Mouse (Mus musculus) heart, adult 8-10 months (tissue): ENCODE data around the gene Wasf1. TPM values are rescaled to one million over a fixed set of nuclear protein-coding genes. Genes with fewer than 3 reads are reported as not detected.

Experiments
- DNase-seq: peaks from one replicate; pipeline ENCODE4 v3.0.0; 2022; ENCODE audit warnings: low spot score
- total RNA-seq, 4 experiments: library from RNA; stranded (reverse); gene quantifications; 2 replicates each; pipeline ENCODE4 v1.2.4; 2022

Gene Wasf1
- total RNA-seq, result under 1 TPM; 0.14 to 0.79 (median 0.43) TPM

DNA sequence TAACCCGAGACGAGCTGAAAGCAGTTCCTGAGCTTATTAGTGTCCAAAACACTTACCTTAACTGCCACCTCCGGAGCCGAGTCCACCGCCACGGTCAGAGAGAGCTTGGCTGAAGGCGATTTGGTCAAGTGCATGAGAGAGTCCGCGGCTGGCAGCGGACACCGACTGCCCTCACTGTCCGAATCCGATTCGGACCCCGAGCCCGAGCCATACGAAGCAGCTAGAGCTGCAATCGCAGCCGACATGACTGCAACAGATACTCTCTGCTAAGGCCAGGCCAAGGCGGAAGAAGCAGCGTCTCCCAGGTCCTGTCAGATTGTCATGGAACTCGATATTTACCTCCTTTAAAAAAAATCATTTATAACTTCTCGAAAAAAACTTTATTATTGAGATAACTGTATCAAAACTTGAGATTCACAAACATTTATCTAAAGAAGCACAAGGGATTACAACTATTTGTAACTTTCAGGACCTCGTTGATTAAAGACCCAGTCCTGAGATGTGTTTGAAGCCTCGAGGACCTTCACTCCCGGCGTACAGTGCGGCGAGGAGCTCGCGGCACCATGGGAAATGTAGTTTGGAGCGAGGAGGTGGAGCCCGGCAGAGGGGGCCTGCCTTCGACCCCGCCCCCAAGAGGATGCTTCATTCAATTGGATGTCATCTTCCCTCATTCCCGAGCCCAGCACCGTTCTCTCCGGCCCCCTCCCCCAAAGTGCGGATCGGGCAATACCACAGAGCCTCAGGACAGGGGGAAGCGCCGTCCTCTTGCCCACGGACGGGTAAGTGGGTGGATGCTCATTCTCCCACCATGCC lies at the start of gene Wasf1, which contains the start of gene Cdc40:
Gene Wasf1 (plus strand): TSS at position 645 of the 813 bp plus-strand sequence.
Gene Cdc40 (minus strand): TSS at position 481 of the 813 bp plus-strand sequence.
- peak; percentile 97 for DNase-seq

DNA sequence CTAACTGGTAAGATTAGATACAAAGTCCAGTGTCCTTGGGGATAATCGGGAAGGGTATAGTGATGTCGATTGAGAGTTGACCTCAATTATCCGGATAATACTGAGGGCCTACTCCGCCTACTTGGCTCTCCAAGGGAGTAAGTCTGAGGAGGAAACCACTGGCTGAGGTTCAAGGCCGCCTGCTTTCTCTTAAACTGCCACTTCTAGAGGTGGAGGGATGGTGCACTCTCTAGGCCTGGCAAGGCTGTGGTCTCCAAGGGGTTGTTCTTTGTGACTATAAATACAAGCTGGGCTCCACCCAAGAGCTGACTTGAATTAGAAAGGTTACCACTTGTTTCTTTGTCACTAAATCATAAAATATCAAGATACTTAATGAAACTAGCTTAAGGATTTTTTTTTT lies 43.2 kb upstream of the Wasf1 start:
- peak; percentile 28 for DNase-seq

- DNase-seq, result no peak
Observed at GRCm38 (mm10) chr10:40843841-40844240, 39.4 kb upstream of the Wasf1 start.

DNA sequence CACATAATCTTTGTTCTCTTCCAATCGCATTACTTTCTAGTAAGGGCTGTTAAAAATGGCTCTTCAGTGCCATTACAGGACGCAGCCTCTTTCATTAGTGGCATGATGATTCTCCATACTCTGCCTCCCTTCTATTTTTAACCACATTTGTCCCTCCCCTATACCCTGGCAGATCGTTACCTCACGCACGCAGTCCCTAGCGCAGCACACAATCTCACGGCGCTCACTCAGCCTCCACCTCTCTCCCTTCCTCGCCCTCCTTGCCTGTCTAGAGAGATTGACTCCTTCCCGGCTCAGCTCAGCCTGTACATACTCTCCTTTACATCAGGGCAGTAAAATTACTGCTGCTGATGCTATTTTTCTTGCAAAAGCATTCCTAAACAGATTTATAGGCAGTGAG lies 38.7 kb upstream of the Wasf1 start:
- DNase-seq, result peak; percentile 7

DNA sequence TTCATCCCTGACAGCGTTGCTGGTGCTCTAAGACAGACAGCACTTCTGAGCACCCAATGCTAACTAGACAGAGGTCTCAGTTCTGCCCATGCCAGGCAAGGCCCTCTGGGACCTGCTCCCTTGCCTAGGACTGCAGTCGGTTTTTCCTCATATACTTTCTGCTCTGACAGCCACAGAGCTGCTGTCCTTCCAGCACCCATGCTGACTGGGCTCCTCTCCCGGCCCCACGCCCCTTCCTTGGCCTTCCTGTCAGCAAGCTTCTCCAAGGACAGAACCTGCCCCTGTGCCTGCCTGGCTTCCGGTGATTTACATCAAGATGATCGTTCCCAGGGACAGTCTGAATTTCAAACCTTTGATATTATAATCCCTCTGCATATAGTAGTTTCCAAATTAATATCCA lies 37.6 kb upstream of the Wasf1 start:
- no peak for DNase-seq

DNA sequence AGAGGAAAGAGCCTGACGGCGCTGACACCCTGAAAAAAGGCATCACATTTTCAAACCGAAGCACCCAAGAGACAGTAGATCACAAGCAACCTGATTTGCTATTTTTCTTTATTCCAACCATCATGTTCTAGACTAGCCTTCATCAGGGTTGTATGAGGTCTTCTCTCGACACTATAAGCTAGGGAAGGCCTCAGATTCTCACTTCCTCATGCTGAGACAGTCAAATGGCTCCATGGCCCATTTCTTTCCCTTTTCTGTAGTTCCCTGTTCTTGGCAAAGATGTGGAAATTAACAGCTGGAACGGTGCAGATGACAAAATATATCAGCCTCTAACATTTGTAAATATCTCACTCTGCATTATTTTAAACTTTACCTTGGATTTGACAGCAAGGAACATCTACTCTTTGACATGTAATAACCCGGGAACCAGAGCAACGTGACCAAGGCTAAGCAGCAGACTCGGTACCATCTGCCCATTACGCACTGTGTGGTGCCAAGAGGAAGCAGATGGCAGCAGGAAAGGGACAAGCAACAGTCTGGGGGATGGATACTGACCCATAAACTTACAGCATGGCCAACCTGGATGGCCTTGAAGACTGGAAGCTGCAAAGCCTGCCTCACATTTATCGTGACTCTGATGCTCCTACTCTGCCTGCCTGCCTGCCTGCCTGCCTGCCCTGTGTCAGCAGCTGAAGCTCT lies 36.0 kb upstream of the Wasf1 start:
- DNase-seq, result no peak

DNA sequence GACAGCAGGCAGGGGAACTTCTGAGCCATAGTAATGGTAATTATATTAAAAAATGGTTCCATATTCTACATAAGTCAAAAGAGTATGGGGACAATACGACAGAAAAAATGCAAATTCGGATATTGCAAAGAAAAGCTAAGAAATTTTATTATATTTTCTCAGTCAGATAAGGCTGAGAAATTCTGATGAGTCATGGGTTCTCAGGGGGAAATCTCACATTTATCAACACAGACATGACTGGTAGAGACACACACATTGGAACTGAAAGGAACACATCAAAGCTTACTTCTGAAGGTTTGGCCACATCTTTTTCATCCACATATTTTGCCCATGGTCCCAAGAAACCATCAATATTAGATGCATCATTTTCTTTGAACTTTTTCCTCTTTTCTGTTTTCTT lies 32.6 kb upstream of the Wasf1 start:
- no peak for DNase-seq

- DNase-seq, result no peak
Observed at GRCm38 (mm10) chr10:40851138-40851537, 32.1 kb upstream of the Wasf1 start.

GRCm38 (mm10) chr10:40855616-40856015 lies 27.7 kb upstream of the Wasf1 start:
- DNase-seq, result no peak

DNA sequence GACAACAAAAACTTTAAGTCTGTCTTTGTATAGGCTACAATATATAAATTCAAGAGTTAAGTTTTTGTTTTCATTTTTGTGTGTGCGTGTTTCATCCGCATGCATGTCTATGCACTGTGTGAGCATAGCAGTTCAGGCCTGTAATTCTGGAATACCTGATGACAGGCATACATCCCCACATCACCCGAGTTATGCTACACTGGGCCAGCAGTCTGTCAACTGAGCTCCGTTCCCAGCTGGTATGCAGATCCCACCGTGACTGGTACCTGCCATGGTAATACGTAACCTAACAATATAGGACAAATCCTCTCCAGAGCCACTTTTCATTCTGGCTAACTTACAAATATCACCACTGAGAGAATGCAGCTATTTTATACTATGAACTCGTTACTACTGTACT lies 26.6 kb upstream of the Wasf1 start:
- DNase-seq, result no peak

GRCm38 (mm10) chr10:40857599-40857998 lies 25.7 kb upstream of the Wasf1 start:
- DNase-seq, result no peak

DNA sequence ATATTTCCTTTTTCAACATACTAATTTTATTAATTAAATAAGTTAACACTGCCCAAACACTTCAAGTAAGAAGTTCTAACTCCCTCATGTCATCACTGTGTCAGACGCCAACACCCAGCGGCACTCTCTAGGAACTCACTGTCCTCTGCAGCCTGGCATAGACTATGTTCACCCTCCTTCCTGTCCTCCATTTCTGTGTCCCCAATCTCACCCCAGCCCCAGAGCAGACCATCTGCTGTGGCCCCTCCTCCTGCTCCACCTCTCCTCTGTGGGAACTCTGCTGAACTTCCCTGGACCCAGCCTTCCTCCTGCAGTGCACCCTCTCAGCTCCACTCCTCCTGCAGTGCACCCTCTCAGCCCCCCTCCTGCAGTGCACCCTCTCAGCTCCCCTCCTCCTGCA lies 15.2 kb upstream of the Wasf1 start:
- DNase-seq, result no peak

DNA sequence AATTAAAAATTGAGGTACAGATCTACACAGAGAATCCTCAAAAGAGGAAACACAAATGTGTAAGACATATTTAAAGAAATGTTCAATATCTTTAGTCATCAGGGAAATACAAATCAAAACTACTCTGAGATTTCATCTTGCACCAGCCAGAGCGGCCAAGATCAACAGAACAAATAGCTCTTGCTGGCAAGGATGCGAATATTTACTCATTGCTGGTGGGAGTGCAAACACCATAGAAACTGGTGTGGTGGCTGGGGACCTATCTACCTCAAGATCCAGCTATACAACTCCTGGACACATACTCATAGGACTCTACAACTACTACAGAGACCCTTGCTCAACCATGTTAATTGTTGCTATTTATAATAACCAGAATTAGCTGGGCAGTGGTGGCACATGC lies 12.0 kb upstream of the Wasf1 start:
- no peak for DNase-seq

GRCm38 (mm10) chr10:40872052-40872451 lies 11.2 kb upstream of the Wasf1 start:
- DNase-seq, result no peak

DNA sequence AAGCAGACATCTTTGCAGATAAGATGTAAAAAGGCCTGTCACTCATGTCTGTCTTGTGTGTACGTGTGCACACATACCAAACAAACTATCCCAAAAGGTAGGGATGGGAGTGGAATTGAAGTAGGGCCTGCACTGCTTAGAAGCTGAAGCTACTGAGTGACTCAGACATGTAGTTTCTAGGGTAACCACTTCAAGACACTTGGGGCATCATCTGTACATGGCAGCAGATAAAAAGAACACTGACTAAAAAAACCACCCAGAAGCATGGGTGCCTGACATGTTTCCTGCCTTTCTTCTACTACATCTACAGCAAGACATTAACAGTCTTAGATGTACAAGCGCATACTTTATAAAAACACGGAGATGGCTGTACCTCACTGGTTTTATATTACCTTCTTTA lies 5.0 kb upstream of the Wasf1 start:
- DNase-seq, result no peak

- DNase-seq, result no peak
Observed at GRCm38 (mm10) chr10:40879969-40880368, 3.3 kb upstream of the Wasf1 start.

GRCm38 (mm10) chr10:40881236-40881635 lies 2.0 kb upstream of the Wasf1 start:
- no peak for DNase-seq

GRCm38 (mm10) chr10:40882333-40882732 lies 942 bp upstream of the Wasf1 start:
- peak; percentile 12 for DNase-seq

GRCm38 (mm10) chr10:40883644-40884278 lies 486 bp downstream of the Wasf1 start:
- DNase-seq, result peak; percentile 3

- peak; percentile 17 for DNase-seq
Observed at GRCm38 (mm10) chr10:40884279-40884806, 1.1 kb downstream of the Wasf1 start.

DNA sequence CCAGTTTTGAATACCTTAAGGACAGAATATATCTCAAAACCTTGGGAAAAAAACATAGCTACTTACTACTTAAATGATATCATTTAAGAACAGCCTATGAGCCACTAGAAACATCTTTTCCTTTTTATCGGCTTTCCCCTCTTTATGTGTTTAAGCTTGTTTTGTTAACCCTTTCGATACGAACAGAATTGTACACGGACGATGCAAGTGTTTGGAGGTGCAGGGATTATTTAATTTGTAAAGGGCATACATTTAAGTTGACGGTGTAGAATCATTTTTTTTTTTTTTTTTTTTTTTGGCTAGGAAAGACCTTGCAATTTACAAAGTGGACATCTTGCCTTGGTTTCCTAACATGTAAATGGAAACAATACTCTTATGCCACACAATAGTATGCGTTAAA lies 2.2 kb downstream of the Wasf1 start:
- no peak for DNase-seq

- no peak for DNase-seq
Observed at GRCm38 (mm10) chr10:40887316-40887715, 4.0 kb downstream of the Wasf1 start.
